Mouse (Mus musculus) cortical plate, adult 2 months (tissue): ENCODE measurements at regions not wholly inside any gene's neighbourhood (a gene's known extent, or its start where the extent isn't known, plus 50 kb on each side); places are given as distances from the start of the nearest gene placed in this dataset.

Source experiments
- H3K27ac ChIP-seq: fragments of 200-500 bp; 2 replicates; pipeline ENCODE4 v1.5.1; 2012; ENCODE audit warnings: low read length, control low read depth, inconsistent platforms; ENCODE audit not compliant: insufficient read depth
- H3K4me1 ChIP-seq: fragments of 200-500 bp; 2 replicates; pipeline ENCODE4 v1.6.1; 2011; ENCODE audit warnings: low read length; ENCODE audit not compliant: control insufficient read depth, insufficient read depth
- H3K4me3 ChIP-seq: fragments of 200-500 bp; 2 replicates; pipeline ENCODE4 v1.5.1; 2011; ENCODE audit warnings: mild to moderate bottlenecking, low read length, control low read depth; ENCODE audit not compliant: insufficient read depth
- CTCF ChIP-seq: fragments of 200-500 bp; IDR thresholded peaks from 2 replicates; pipeline ENCODE4 v1.5.1; 2011; ENCODE audit warnings: mild to moderate bottlenecking, control low read depth, low read length; ENCODE audit not compliant: insufficient read depth; ENCODE audit errors: extremely low read depth
- POLR2A ChIP-seq: fragments of 200-500 bp; IDR thresholded peaks from 2 replicates; pipeline ENCODE4 v1.6.1; 2011; ENCODE audit warnings: mild to moderate bottlenecking, low read length, control low read depth; ENCODE audit not compliant: insufficient read depth; ENCODE audit errors: extremely low read depth

DNA sequence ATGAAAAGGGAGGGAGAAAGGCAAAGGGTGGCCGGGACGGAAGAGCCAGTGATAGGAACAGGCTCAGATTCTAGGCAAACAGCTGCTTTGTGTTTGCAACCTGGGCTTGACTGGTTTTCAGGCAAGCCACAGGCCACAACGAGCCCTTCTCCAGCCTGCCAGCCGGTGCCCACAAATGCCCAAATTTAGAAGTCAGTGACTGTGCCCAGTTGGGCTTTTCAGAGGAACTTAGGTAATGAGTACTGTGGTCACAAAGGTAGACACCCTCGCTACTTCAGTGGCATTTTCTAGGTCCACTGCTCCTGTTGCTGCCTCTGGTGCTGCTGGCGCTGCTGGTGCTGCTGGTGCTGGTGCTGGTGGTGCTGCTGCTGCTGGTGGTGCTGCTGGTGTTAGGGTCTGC lies 129.8 kb downstream of the Sall1 start:
- H3K27ac ChIP-seq: no peak overlapping the region
- no peaks in the 10 kb centered on the region for H3K4me1 ChIP-seq
- TF ChIP-seq POLR2A (no peak), CTCF (no peak)
- no peak overlapping the region for H3K4me3 ChIP-seq

DNA sequence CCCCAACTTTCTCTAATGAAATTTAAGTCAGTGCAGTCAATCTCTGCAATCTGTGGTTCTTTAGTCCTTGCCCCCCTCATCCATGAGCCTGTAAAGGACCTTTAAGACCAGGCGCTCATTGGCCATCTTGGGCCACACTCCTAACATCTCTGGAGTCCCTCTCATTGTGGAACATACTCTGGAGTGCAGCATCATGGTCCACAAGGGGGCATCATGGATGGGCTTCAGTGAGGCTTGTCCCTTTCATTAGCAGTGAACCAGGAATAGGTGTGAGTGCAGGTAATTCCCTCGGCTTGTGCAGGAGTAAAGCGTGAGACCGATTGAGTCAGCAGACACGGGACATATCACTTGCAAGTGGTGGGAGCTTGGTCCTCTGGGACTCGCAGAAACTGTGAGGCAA lies 137.7 kb downstream of the Sall1 start:
- H3K4me1 ChIP-seq: no peaks in the 10 kb centered on the region
- H3K4me3 ChIP-seq: no peak overlapping the region
- H3K27ac ChIP-seq: no peak overlapping the region
- no peak for TF ChIP-seq POLR2A
- no peak; the same call in 1 of the 2 replicates for TF ChIP-seq CTCF

- Histone ChIP-seq H3K4me3 (no peak overlapping the region), H3K4me1 (no peaks in the 10 kb centered on the region), H3K27ac (no peak overlapping the region)
- TF ChIP-seq POLR2A (no peak), CTCF (no peak)
Observed at GRCm38 (mm10) chr8:88903094-88903493, 140.9 kb downstream of the Sall1 start.

DNA sequence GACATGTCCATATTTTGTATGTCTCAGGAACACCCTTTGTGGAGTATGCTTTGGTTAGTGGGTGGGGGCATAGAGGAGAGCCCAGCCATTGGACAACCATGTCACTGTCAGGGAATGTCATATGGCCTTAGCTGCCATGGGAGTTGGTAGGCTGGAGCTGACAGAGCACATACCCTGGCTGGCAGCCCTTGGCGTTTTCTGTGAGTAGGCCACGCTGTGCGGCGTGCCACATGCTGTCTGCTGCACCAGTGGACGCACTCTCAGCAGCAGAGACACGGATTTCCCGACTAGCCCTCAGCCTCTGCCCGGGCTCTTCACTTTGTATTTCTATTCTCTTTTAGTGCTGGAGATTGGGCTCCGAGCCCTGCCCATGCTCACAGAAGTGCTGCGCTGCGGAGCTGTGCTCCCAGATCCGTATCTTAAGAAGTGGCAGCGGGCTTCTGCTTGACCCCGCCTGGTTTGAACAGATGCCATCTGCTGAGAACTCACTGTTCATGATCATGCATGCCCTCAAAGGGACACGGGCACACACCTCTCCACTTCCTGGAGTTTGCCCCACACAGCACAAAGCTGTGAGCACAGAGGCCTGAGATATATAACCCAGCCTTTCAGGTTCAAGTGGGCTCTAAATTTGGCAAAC lies 160.1 kb downstream of the Sall1 start:
- no peak overlapping the region for H3K4me3 ChIP-seq
- no peak overlapping the region for H3K27ac ChIP-seq
- H3K4me1 ChIP-seq: no peaks in the 10 kb centered on the region
- TF ChIP-seq POLR2A: no peak
- no peak for TF ChIP-seq CTCF

GRCm38 (mm10) chr8:88879857-88880256 lies 164.1 kb downstream of the Sall1 start:
- Histone ChIP-seq H3K27ac (no peak overlapping the region), H3K4me3 (no peak overlapping the region), H3K4me1 (no peaks in the 10 kb centered on the region)
- TF ChIP-seq CTCF (no peak), POLR2A (no peak)

- no peak overlapping the region for H3K4me3 ChIP-seq
- TF ChIP-seq CTCF (no peak), POLR2A (no peak)
- no peaks in the 10 kb centered on the region for H3K4me1 ChIP-seq
Observed at GRCm38 (mm10) chr8:88877921-88878320, 166.0 kb downstream of the Sall1 start.

DNA sequence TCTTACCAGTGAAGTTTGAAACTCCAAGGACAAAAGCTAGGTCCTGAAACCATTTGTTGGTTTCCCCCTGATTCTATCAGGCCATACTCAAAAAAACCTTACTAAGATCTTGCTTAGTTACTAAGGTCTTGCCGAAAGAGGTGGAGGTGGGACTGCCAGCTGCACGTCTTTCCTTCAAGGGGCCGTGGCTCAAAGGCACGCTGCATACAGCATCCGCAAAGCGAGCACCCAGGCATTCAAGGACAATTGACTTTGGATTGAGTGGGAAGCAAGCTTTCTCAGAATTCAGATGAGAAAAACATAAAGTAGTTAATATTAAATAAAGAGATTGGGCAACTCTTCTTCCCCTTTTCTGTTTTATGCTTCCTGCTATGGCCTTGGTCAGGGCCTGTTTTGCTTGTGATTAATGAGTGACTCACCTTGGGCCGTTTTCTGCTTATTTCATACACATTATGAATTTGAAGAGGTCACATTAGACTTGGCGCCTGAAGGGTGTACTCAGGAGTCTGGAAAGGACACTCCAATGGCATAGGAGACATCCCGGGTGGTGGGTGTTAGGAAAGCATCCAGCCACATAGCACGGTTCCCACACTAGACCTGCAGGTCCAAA lies 166.1 kb downstream of the Cyld start:
- Histone ChIP-seq H3K27ac (no peak overlapping the region), H3K4me3 (no peak overlapping the region), H3K4me1 (no peaks in the 10 kb centered on the region)
- no peak for TF ChIP-seq POLR2A
- no peak for TF ChIP-seq CTCF

More at GRCm38 (mm10) chr8:88877921-88878320, 166.0 kb downstream of the Sall1 start:
- no peak overlapping the region for H3K27ac ChIP-seq

- no peaks in the 10 kb centered on the region for H3K4me1 ChIP-seq
- no peak overlapping the region for H3K27ac ChIP-seq
- TF ChIP-seq POLR2A (no peak), CTCF (no peak)
- H3K4me3 ChIP-seq: no peak overlapping the region
Observed at GRCm38 (mm10) chr8:88857216-88857615, 160.4 kb downstream of the Cyld start.

- TF ChIP-seq POLR2A (no peak), CTCF (no peak)
- H3K4me1 ChIP-seq: no peaks in the 10 kb centered on the region
- no peak overlapping the region for H3K4me3 ChIP-seq
- H3K27ac ChIP-seq: no peak overlapping the region
Observed at GRCm38 (mm10) chr8:88853200-88853599, 156.4 kb downstream of the Cyld start.

DNA sequence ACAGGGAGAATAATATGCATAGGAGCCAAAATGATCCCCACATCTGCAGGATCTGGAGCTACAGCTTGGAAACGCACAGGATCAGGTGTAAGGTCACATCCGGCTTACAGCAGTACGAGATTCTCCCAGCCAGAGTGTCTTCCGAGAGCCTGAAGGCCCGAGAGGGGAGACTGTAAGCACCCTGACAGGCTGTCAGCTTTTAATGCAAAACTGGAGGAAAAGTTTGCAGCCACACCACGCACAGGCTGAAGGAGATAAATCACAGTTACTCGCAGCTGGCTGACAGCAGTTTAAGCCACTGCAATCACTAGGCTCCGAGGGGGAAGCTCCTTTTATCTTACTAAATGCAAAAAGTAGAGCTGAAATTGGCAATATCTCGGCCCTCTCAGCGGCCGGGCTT lies 149.1 kb downstream of the Cyld start:
- Histone ChIP-seq H3K27ac (no peak overlapping the region), H3K4me3 (no peak overlapping the region), H3K4me1 (no peaks in the 10 kb centered on the region)
- TF ChIP-seq CTCF (no peak), POLR2A (no peak)

- TF ChIP-seq CTCF (no peak), POLR2A (no peak)
Observed at GRCm38 (mm10) chr8:88844370-88844769, 147.5 kb downstream of the Cyld start.

More at GRCm38 (mm10) chr8:88844370-88844769, 147.5 kb downstream of the Cyld start:
- H3K4me1 ChIP-seq: no peaks in the 10 kb centered on the region
- H3K27ac ChIP-seq: no peak overlapping the region
- no peak overlapping the region for H3K4me3 ChIP-seq
